Mouse (Mus musculus): ENCODE measurements around the gene Exoc6b. TPM values are rescaled to one million over a fixed set of nuclear protein-coding genes. Genes with fewer than 3 reads are reported as not detected.

Exoc6b gene
- polyA plus RNA-seq, 1 experiment, result 7.7 TPM

GRCm38 (mm10) chr6:84916291-84916690 lies 153.0 kb downstream of the Exoc6b start:
- Histone ChIP-seq H3K27me3 (ENCODE audit: control insufficient read depth, insufficient read depth, insufficient read length) (no peaks in the 10 kb centered on the region), H3K36me3 (ENCODE audit: control insufficient read depth, insufficient read depth) (no peaks in the 10 kb centered on the region), H3K79me2 (ENCODE audit: control insufficient read depth, insufficient read depth) (no peaks in the 10 kb centered on the region), H3ac (ENCODE audit: control insufficient read depth, insufficient read length, low read depth) (no peak overlapping the region), H3K79me3 (ENCODE audit: low read depth) (no peaks in the 10 kb centered on the region), H3K4me3 (ENCODE audit: insufficient read depth, poor library complexity, severe bottlenecking) (no peak overlapping the region)
- TF ChIP-seq MYOD1 (IDR thresholded peaks at IDR 0.05; ENCODE audit: control insufficient read depth, insufficient read length, low read depth) (no peak), CTCF (IDR thresholded peaks at IDR 0.05; ENCODE audit: control insufficient read depth, insufficient read depth, insufficient read length) (peak; percentile 29)

- H3K4me3 ChIP-seq (ENCODE audit: insufficient read depth, poor library complexity, severe bottlenecking), result no peak overlapping the region
Measured at GRCm38 (mm10) chr6:84912434-84912833, 156.9 kb downstream of the Exoc6b start.

GRCm38 (mm10) chr6:84899002-84899774 lies 170.1 kb downstream of the Exoc6b start:
- no peaks in the 10 kb centered on the region for H3K79me3 ChIP-seq (ENCODE audit: low read depth)
- H3ac ChIP-seq (ENCODE audit: control insufficient read depth, insufficient read length, low read depth), result no peak overlapping the region
- no peaks in the 10 kb centered on the region for H3K27me3 ChIP-seq (ENCODE audit: control insufficient read depth, insufficient read depth, insufficient read length)
- H3K4me3 ChIP-seq (ENCODE audit: insufficient read depth, poor library complexity, severe bottlenecking), result no peak overlapping the region
- TF ChIP-seq FOSL1 (IDR thresholded peaks at IDR 0.05; ENCODE audit: insufficient read depth, low read length, poor library complexity, severe bottlenecking) (no peak), MAX (IDR thresholded peaks at IDR 0.05) (no peak), MYOD1 (IDR thresholded peaks at IDR 0.05; ENCODE audit: control insufficient read depth, insufficient read length, low read depth) (no peak), USF1 (IDR thresholded peaks at IDR 0.05; ENCODE audit: low read depth) (no peak), MYOG (IDR thresholded peaks at IDR 0.05; ENCODE audit: control insufficient read depth, extremely low read depth, insufficient read length) (no peak), CEBPB (IDR thresholded peaks at IDR 0.05; ENCODE audit: low read depth) (no peak)
- H3K79me2 ChIP-seq (ENCODE audit: control insufficient read depth, insufficient read depth), result no peaks in the 10 kb centered on the region
- no peaks in the 10 kb centered on the region for H3K36me3 ChIP-seq (ENCODE audit: control insufficient read depth, insufficient read depth)

More at GRCm38 (mm10) chr6:84912434-84912833, 156.9 kb downstream of the Exoc6b start:
- H3K79me2 ChIP-seq (ENCODE audit: control insufficient read depth, insufficient read depth), result no peaks in the 10 kb centered on the region
- no peaks in the 10 kb centered on the region for H3K36me3 ChIP-seq (ENCODE audit: control insufficient read depth, insufficient read depth)
- no peaks in the 10 kb centered on the region for H3K79me3 ChIP-seq (ENCODE audit: low read depth)
- H3ac ChIP-seq (ENCODE audit: control insufficient read depth, insufficient read length, low read depth), result no peak overlapping the region
- H3K27me3 ChIP-seq (ENCODE audit: control insufficient read depth, insufficient read depth, insufficient read length), result no peaks in the 10 kb centered on the region
- TF ChIP-seq MYOD1 (IDR thresholded peaks at IDR 0.05; ENCODE audit: control insufficient read depth, insufficient read length, low read depth) (no peak), FOSL1 (IDR thresholded peaks at IDR 0.05; ENCODE audit: insufficient read depth, low read length, poor library complexity, severe bottlenecking) (no peak), CTCF (IDR thresholded peaks at IDR 0.05; ENCODE audit: control insufficient read depth, insufficient read depth, insufficient read length) (no peak), MYOG (IDR thresholded peaks at IDR 0.05; ENCODE audit: control insufficient read depth, extremely low read depth, insufficient read length) (no peak), MAX (IDR thresholded peaks at IDR 0.05) (no peak), USF1 (IDR thresholded peaks at IDR 0.05; ENCODE audit: low read depth) (no peak), CEBPB (IDR thresholded peaks at IDR 0.05; ENCODE audit: low read depth) (no peak)

- H3ac ChIP-seq (ENCODE audit: control insufficient read depth, insufficient read length, low read depth), result no peak overlapping the region
- H3K79me2 ChIP-seq (ENCODE audit: control insufficient read depth, insufficient read depth), result no peaks in the 10 kb centered on the region
- H3K36me3 ChIP-seq (ENCODE audit: control insufficient read depth, insufficient read depth), result no peaks in the 10 kb centered on the region
- no peak for TF ChIP-seq FOSL1 (IDR thresholded peaks at IDR 0.05; ENCODE audit: insufficient read depth, low read length, poor library complexity, severe bottlenecking)
- TF ChIP-seq MYOG (IDR thresholded peaks at IDR 0.05; ENCODE audit: control insufficient read depth, extremely low read depth, insufficient read length), result no peak
- TF ChIP-seq MAX (IDR thresholded peaks at IDR 0.05), result no peak
- no peak for TF ChIP-seq CTCF (IDR thresholded peaks at IDR 0.05; ENCODE audit: control insufficient read depth, insufficient read depth, insufficient read length)
- TF ChIP-seq MYOD1 (IDR thresholded peaks at IDR 0.05; ENCODE audit: control insufficient read depth, insufficient read length, low read depth), result no peak
- TF ChIP-seq CEBPB (IDR thresholded peaks at IDR 0.05; ENCODE audit: low read depth), result no peak
- TF ChIP-seq USF1 (IDR thresholded peaks at IDR 0.05; ENCODE audit: low read depth), result no peak
- no peaks in the 10 kb centered on the region for H3K27me3 ChIP-seq (ENCODE audit: control insufficient read depth, insufficient read depth, insufficient read length)
- no peaks in the 10 kb centered on the region for H3K79me3 ChIP-seq (ENCODE audit: low read depth)
- H3K4me3 ChIP-seq (ENCODE audit: insufficient read depth, poor library complexity, severe bottlenecking), result no peak overlapping the region
Measured at GRCm38 (mm10) chr6:84893773-84894095, 175.6 kb downstream of the Exoc6b start.

- Histone ChIP-seq H3K79me2 (ENCODE audit: control insufficient read depth, insufficient read depth) (no peaks in the 10 kb centered on the region), H3K36me3 (ENCODE audit: control insufficient read depth, insufficient read depth) (no peaks in the 10 kb centered on the region), H3K79me3 (ENCODE audit: low read depth) (no peaks in the 10 kb centered on the region), H3K27me3 (ENCODE audit: control insufficient read depth, insufficient read depth, insufficient read length) (no peaks in the 10 kb centered on the region), H3ac (ENCODE audit: control insufficient read depth, insufficient read length, low read depth) (no peak overlapping the region), H3K4me3 (ENCODE audit: insufficient read depth, poor library complexity, severe bottlenecking) (no peak overlapping the region)
- TF ChIP-seq MAX (IDR thresholded peaks at IDR 0.05) (no peak), FOSL1 (IDR thresholded peaks at IDR 0.05; ENCODE audit: insufficient read depth, low read length, poor library complexity, severe bottlenecking) (no peak), USF1 (IDR thresholded peaks at IDR 0.05; ENCODE audit: low read depth) (no peak), MYOG (IDR thresholded peaks at IDR 0.05; ENCODE audit: control insufficient read depth, extremely low read depth, insufficient read length) (no peak), CTCF (IDR thresholded peaks at IDR 0.05; ENCODE audit: control insufficient read depth, insufficient read depth, insufficient read length) (no peak), CEBPB (IDR thresholded peaks at IDR 0.05; ENCODE audit: low read depth) (no peak), MYOD1 (IDR thresholded peaks at IDR 0.05; ENCODE audit: control insufficient read depth, insufficient read length, low read depth) (no peak)
Measured at GRCm38 (mm10) chr6:84892926-84893772, 176.2 kb downstream of the Exoc6b start.
